Mouse (Mus musculus) limb, embryonic 14.5 days (tissue): ENCODE results near the gene Tmem35b. TPM values are rescaled to one million over a fixed set of nuclear protein-coding genes. Genes with fewer than 3 reads are reported as not detected.

ENCODE experiments used
- ATAC-seq: fragments of 200-750 bp; cut with Nextera tagmentation; 2 replicates; pipeline ENCODE4 v1.8.0; 2017; ENCODE audit warnings: low read depth, moderate number of reproducible peaks, moderate TSS enrichment; ENCODE audit not compliant: low FRiP score
- DNase-seq: peaks from one replicate; pipeline ENCODE4 v3.0.0-alpha.2; 2015; ENCODE audit warnings: low spot score
- H3K27ac ChIP-seq: fragments of 300-500 bp; sonication (generic); replicated peaks from 2 replicates; pipeline ENCODE4 v1.5.1; 2014; ENCODE audit warnings: low read depth, mild to moderate bottlenecking, low read length, moderate library complexity, mixed read lengths
- H3K27me3 ChIP-seq: fragments of 300-500 bp; sonication (generic); 2 replicates; pipeline ENCODE4 v1.6.1; 2014; ENCODE audit warnings: low read length, mixed read lengths; ENCODE audit not compliant: control insufficient read depth, insufficient read depth
- H3K36me3 ChIP-seq: fragments of 300-500 bp; sonication (generic); 2 replicates; pipeline ENCODE4 v1.6.1; 2014; ENCODE audit warnings: mild to moderate bottlenecking, low read length, moderate library complexity, mixed read lengths; ENCODE audit not compliant: control insufficient read depth, insufficient read depth
- H3K4me1 ChIP-seq: fragments of 300-500 bp; sonication (generic); 2 replicates; pipeline ENCODE4 v1.6.1; 2014; ENCODE audit warnings: antibody characterized with exemption, low read length, mixed read lengths; ENCODE audit not compliant: control insufficient read depth, insufficient read depth
- H3K4me2 ChIP-seq: fragments of 300-500 bp; sonication (generic); replicated peaks from 2 replicates; pipeline ENCODE4 v1.6.1; 2014; ENCODE audit warnings: low read depth, mild to moderate bottlenecking, low read length, moderate library complexity; ENCODE audit not compliant: severe bottlenecking
- H3K4me3 ChIP-seq: fragments of 300-500 bp; sonication (generic); replicated peaks from 2 replicates; pipeline ENCODE4 v1.5.1; 2014; ENCODE audit warnings: low read length
- H3K9ac ChIP-seq: fragments of 300-500 bp; sonication (generic); 2 replicates; pipeline ENCODE4 v1.6.1; 2014; ENCODE audit warnings: mild to moderate bottlenecking, low read depth, low read length, moderate library complexity; ENCODE audit not compliant: severe bottlenecking
- H3K9me3 ChIP-seq: fragments of 300-500 bp; sonication (generic); 2 replicates; pipeline ENCODE4 v1.6.1; 2016; ENCODE audit warnings: low read length; ENCODE audit not compliant: control insufficient read depth
- POLR2A ChIP-seq: fragments of 200-500 bp; IDR thresholded peaks from 2 replicates; pipeline ENCODE4 v1.8.0; 2012; ENCODE audit warnings: inconsistent platforms, mild to moderate bottlenecking, moderate library complexity, borderline replicate concordance; ENCODE audit not compliant: insufficient read depth, insufficient read length; ENCODE audit errors: extremely low read depth
- WGBS: fragments of 180-500 bp; shearing (Covaris S2); extraction: QIAGEN DNeasy Blood & Tissue Kit; methylation state at CpG from one replicate; pipeline ENCODE4 v1.1.7; 2014; 5-methylcytosine and 5-hydroxymethylcytosine counted together
- polyA plus RNA-seq, 2 experiments: library from polyadenylated mRNA; depleted of rRNA in 1 of 2; stranded (reverse) in 1 of 2; unstranded in 1 of 2; fragments of >200 nt; fragmentation: Nextera tagmentation in 1 of 2; extraction: Ambion mirVana in 1 of 2; gene quantifications; 2 replicates each; pipeline versions ENCODE4 v1.2.1 to v1.2.3; 2012 to 2014

Tmem35b gene
- polyA plus RNA-seq, 2 experiments, result 13.8 to 15.1 TPM

DNA sequence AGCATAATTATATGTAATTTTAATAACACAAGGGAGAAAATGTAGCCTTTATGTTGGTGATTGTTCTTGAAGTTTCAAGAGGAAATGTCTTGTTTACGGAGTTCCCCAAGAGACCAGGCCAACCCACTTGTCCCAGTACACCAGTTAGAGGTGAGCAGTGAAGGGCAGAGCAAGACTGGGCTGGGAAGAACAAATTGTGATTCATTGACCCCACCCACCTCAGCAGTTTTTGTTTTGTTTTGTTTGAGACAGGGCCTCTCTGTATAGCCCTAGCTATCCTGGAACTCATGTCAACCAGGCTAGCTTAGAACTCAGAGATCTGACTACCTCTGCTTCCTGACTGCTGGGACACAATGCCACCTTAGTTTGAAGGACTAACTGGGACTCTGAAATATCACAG is 840 bp downstream of the Tmem35b start:
- H3K27ac ChIP-seq, result no peak overlapping the region
- H3K9me3 ChIP-seq, result no peaks in the 10 kb centered on the region
- H3K4me1 ChIP-seq, result peaks cover 6% of the 10 kb centered on the region
- 94% methylated on average over 1 of the region's 1 CpGs for WGBS
- no peaks in the 10 kb centered on the region for H3K27me3 ChIP-seq
- no peak for TF ChIP-seq POLR2A
- ATAC-seq, result no peak
- H3K36me3 ChIP-seq, result peaks cover 16% of the 10 kb centered on the region
- H3K9ac ChIP-seq, result no peak overlapping the region
- no peak overlapping the region for H3K4me2 ChIP-seq
- DNase-seq, result no peak
- no peak overlapping the region for H3K4me3 ChIP-seq

DNA sequence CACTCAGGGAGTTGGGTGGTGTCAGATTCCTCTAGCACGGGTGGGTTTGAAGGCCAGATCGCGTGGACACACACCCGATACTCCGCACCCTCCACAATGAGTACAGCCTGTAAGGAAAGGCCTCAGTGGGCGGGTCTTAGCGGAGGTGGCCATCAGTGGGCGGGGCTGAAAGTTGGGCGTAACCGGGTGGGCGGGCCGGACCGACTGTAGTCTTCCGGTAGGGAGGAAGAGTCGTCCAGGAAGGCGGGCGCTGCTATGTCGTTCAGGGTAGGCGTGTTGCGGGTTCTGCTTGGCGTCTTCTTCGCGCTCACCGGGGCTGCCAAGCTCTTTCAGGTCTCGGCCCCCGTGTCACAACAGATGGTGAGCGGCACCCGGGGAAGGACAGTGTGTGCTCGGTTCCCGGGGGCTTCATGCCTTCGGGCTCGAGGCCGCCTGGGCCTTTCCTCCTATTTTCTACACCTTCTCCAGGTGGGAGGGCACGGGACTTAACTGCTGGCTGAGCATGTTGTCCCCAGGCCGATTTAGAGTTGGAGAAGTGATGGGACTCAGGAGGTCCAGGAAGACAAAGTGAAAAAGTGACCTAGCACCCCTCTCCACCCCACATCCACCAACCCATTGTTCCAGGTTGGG is 2.5 kb downstream of the Tmem35b start:
- DNase-seq, result peak; percentile 90
- TF ChIP-seq POLR2A, result peak; percentile 68; the same call in 1 of the 2 replicates
- H3K36me3 ChIP-seq, result peaks cover 12% of the 10 kb centered on the region
- no peaks in the 10 kb centered on the region for H3K27me3 ChIP-seq
- under 1% methylated on average over 35 of the region's 35 CpGs for WGBS
- peak; percentile 94 for ATAC-seq
- H3K4me3 ChIP-seq, result peak overlapping the region; percentile 66
- H3K4me2 ChIP-seq, result peak overlapping the region; percentile 83
- H3K9ac ChIP-seq, result peak overlapping the region; percentile 75
- H3K4me1 ChIP-seq, result peaks cover 6% of the 10 kb centered on the region
- H3K9me3 ChIP-seq, result no peaks in the 10 kb centered on the region
- H3K27ac ChIP-seq, result no peak overlapping the region; the same call in 1 of the 2 replicates

DNA sequence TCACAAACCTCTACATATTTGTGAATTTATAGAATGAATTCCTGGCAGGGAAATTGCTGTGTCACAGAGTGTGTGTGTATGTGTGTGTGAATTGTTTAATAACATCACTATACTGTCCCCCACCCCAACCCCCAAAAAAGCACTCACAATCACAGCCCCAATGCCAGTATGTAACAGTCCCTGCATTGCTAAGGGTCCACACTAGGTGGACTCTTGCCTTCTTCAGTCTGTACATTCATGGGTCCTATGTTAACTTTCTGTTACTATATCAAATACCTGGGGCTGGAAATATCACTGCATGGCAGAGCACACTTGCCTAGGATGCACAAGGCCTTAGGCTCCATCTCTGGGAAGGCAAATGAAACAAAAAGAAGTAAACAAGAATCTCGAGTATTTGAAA is 11.2 kb downstream of the Tmem35b start:
- WGBS, result 41% methylated on average over 1 of the region's 1 CpGs
- no peak for TF ChIP-seq POLR2A
- Histone ChIP-seq H3K27me3 (no peaks in the 10 kb centered on the region), H3K4me3 (no peak overlapping the region), H3K9ac (no peak overlapping the region), H3K4me2 (no peak overlapping the region), H3K4me1 (no peaks in the 10 kb centered on the region), H3K36me3 (no peaks in the 10 kb centered on the region), H3K9me3 (no peaks in the 10 kb centered on the region), H3K27ac (no peak overlapping the region)
- ATAC-seq, result no peak
- DNase-seq, result no peak

DNA sequence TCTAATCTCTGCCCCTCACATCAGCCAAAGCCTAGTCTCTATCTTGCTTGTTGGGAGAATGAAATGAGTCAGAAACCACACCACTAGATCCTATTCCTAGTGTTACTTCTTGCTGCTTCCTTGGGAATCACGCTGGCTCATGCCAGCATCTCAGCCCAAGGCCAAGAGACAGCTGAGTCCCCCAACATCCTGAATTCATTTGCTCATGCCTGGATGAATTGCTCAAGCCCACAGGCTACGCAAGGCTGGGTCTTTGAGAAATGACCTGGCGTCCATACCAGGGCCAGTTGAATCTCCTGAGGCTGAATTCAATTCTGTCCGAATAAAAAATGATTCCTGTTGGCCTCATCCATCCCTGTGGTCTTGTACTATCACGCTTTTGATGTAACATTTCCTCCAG is 14.1 kb downstream of the Tmem35b start:
- no peaks in the 10 kb centered on the region for H3K4me1 ChIP-seq

DNA sequence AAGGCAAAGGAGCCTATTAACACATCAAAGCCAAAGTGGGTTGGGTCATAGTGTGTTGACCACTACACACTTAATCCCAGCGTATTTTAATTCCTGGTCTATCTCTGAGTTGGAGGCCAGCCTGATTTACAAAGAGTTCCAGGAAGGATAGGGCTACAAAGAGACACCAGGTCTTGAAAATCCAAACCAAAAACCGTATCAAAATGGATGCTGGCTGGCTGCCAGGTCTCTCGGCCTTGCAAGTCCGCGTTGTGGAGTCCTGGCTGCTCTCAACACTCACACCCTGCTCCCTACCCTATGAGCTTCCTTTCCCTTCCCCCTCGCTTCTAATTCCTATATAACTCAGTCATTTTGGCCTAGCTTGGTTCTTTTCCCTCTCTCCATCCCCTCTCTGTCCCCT is 15.0 kb downstream of the Tmem35b start:
- Histone ChIP-seq H3K4me2 (no peak overlapping the region), H3K9me3 (no peaks in the 10 kb centered on the region), H3K27ac (no peak overlapping the region), H3K27me3 (no peaks in the 10 kb centered on the region), H3K4me1 (no peaks in the 10 kb centered on the region), H3K4me3 (no peak overlapping the region), H3K9ac (no peak overlapping the region), H3K36me3 (no peaks in the 10 kb centered on the region)
- no peak for ATAC-seq
- 46% methylated on average over 6 of the region's 6 CpGs for WGBS
- DNase-seq, result no peak
- TF ChIP-seq POLR2A, result no peak

More for the DNA sequence above, 14.1 kb downstream of the Tmem35b start:
- no peak overlapping the region for H3K27ac ChIP-seq
- H3K4me2 ChIP-seq, result no peak overlapping the region
- WGBS, result 84% methylated on average over 5 of the region's 5 CpGs
- no peaks in the 10 kb centered on the region for H3K27me3 ChIP-seq
- no peak overlapping the region for H3K9ac ChIP-seq
- DNase-seq (no peak), ATAC-seq (no peak)
- TF ChIP-seq POLR2A, result no peak
- no peaks in the 10 kb centered on the region for H3K9me3 ChIP-seq
- H3K4me3 ChIP-seq, result no peak overlapping the region
- H3K36me3 ChIP-seq, result no peaks in the 10 kb centered on the region
